14 mouse cellular contexts compared by ENCODE assay signal in the genomic region with DNA sequence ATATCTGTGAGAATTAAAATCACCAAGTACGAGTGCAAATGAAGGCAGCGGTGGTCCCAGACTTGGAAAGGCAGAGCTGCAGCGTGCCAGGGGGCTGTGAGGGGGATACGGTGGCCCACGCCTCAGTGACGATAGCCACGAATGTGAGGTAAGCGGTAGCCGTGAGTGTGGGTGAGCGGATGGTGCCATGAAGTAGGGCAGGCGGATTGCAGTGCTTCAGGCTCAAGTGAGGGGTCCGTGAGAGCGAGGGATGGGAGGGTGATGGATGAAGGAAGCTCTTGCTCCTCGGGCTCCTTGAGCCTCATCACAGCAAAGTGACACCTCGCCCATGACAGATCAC. TPM values are rescaled to one million over a fixed set of nuclear protein-coding genes. Genes with fewer than 3 reads are reported as not detected.
DNase-seq lines count a peak whose midpoint lies in the region; ATAC-seq and TF ChIP-seq lines count a peak whose summit lies in the region.
"Had no signal": no experiment of that assay in that cellular context is flagged by ENCODE, and none has a peak within 500 bp of the region (broad histone marks: within the 10 kb centered on the region; RNA-seq: fewer than 3 reads in every experiment).

No protein-coding gene starts in this region.

- peak overlapping the region; percentile 78 for H3K27ac ChIP-seq in heart, embryonic 13.5 days (replicated peaks)
- H3K27ac ChIP-seq in lung, embryonic 16.5 days (ENCODE audit: low read length): no peak overlapping the region
- 0 out of 2 replicates have a peak overlapping the region, but pooled peaks have one; percentile 1 for H3K27ac ChIP-seq in cortical plate, adult 2 months (ENCODE audit: insufficient read depth, low read length)
- peak overlapping the region; percentile 91 for H3K27ac ChIP-seq in small intestine, adult 2 months (ENCODE audit: insufficient read depth, low read depth, low read length)

- H3K9me3 ChIP-seq in heart, embryonic 13.5 days: no peaks in the 10 kb centered on the region
- H3K9me3 ChIP-seq in lung, embryonic 16.5 days (ENCODE audit: control insufficient read depth, low read length): no peaks in the 10 kb centered on the region
- H3K9me3 ChIP-seq: limb, embryonic 15.5 days had no signal

- peaks cover 35% of the 10 kb centered on the region for H3K4me1 ChIP-seq in heart, embryonic 13.5 days
- H3K4me1 ChIP-seq in lung, embryonic 16.5 days (replicated peaks; ENCODE audit: control insufficient read depth, insufficient read depth, low read length): peaks cover 9% of the 10 kb centered on the region; the same call in 1 of the 2 replicates
- H3K4me1 ChIP-seq in cortical plate, adult 2 months (ENCODE audit: control insufficient read depth, insufficient read depth, low read length): peaks cover 5% of the 10 kb centered on the region; the same call in 1 of the 2 replicates
- H3K4me1 ChIP-seq in small intestine, adult 2 months (ENCODE audit: control insufficient read depth, insufficient read depth, insufficient read length, low read length): peaks cover 19% of the 10 kb centered on the region
- H3K4me1 ChIP-seq: limb, embryonic 15.5 days had no signal

- ATAC-seq in heart, embryonic 13.5 days (ENCODE audit: extremely low read depth, insufficient number of reproducible peaks, low FRiP score, low TSS enrichment): no peak
- ATAC-seq in lung, embryonic 16.5 days (ENCODE audit: low read depth): 0 out of 2 replicates have a peak, but pooled peaks have one; percentile 10

- WGBS in heart, embryonic 13.5 days: 33% methylated on average over 15 of the region's 15 CpGs
- WGBS in lung, embryonic 16.5 days: 71% methylated on average over 15 of the region's 15 CpGs
- 80% methylated on average over 15 of the region's 15 CpGs for WGBS in small intestine, adult 2 months

- TF ChIP-seq POLR2A in cortical plate, adult 2 months (IDR thresholded peaks at IDR 0.05; ENCODE audit: extremely low read depth, insufficient read depth, low read length): no peak
- TF ChIP-seq POLR2A in small intestine, adult 2 months (IDR thresholded peaks at IDR 0.05; ENCODE audit: low read depth, low read length): no peak

- intact Hi-C loops in heart, postnatal 36 days (cut with DNase I): no loop called here

- H3K27me3 ChIP-seq in heart, embryonic 13.5 days (replicated peaks): no peaks in the 10 kb centered on the region
- no peaks in the 10 kb centered on the region for H3K27me3 ChIP-seq in lung, embryonic 16.5 days (ENCODE audit: control insufficient read depth, insufficient read depth, low read depth, low read length)
- H3K27me3 ChIP-seq in small intestine, adult 2 months (ENCODE audit: control insufficient read depth, insufficient read depth, low read length): no peaks in the 10 kb centered on the region
- H3K27me3 ChIP-seq: limb, embryonic 15.5 days had no signal

- peak overlapping the region; percentile 58 for H3K4me2 ChIP-seq in heart, embryonic 13.5 days
- no peak overlapping the region for H3K4me2 ChIP-seq in lung, embryonic 16.5 days (ENCODE audit: low read depth, low read length)
- H3K4me2 ChIP-seq: limb, embryonic 15.5 days had no signal

- no peak for TF ChIP-seq CTCF in cortical plate, adult 2 months (IDR thresholded peaks at IDR 0.05; ENCODE audit: extremely low read depth, insufficient read depth, low read length)
- no peak for TF ChIP-seq CTCF in small intestine, adult 2 months (IDR thresholded peaks at IDR 0.05; ENCODE audit: extremely low read depth, insufficient read length, insufficient replicate concordance, low read depth, low read length)

- peak overlapping the region; percentile 10; the same call in 1 of the 2 replicates for H3K4me3 ChIP-seq in heart, embryonic 13.5 days
- H3K4me3 ChIP-seq in lung, embryonic 16.5 days (ENCODE audit: low read length): no peak overlapping the region
- no peak overlapping the region for H3K4me3 ChIP-seq in cortical plate, adult 2 months (ENCODE audit: insufficient read depth, low read length)
- H3K4me3 ChIP-seq in small intestine, adult 2 months (ENCODE audit: low read depth, low read length): 0 out of 2 replicates have a peak overlapping the region, but pooled peaks have one; percentile 2
- H3K4me3 ChIP-seq: limb, embryonic 15.5 days had no signal

- H3K9ac ChIP-seq in heart, embryonic 13.5 days: no peak overlapping the region; the same call in 1 of the 2 replicates
- no peak overlapping the region for H3K9ac ChIP-seq in lung, embryonic 16.5 days (ENCODE audit: low read length)
- H3K9ac ChIP-seq: limb, embryonic 15.5 days had no signal

- DNase-seq in heart, postnatal 36 days: no peak
- no peak for DNase-seq in lung, postnatal 25 days (ENCODE audit: low spot score)
- DNase-seq in layer of hippocampus, postnatal 36 days: no peak
- no peak for DNase-seq in kidney, adult 18-20 months
- DNase-seq: adrenal gland, postnatal 36 days; thymus, adult 18-20 months had no signal

- peaks cover 80% of the 10 kb centered on the region for H3K36me3 ChIP-seq in heart, embryonic 13.5 days
- H3K36me3 ChIP-seq in lung, embryonic 16.5 days (ENCODE audit: control insufficient read depth, insufficient read depth, low read length): peaks cover 20% of the 10 kb centered on the region
- peaks cover 63% of the 10 kb centered on the region for H3K36me3 ChIP-seq in small intestine, adult 2 months (ENCODE audit: control insufficient read depth, insufficient read depth, low read length)

RNA-seq across cellular contexts. Expression of gene Dhcr24, which starts 21.0 kb away (rescaled TPM):
- 3.5 and 3.8 TPM in 2 replicates for polyA plus RNA-seq in heart, embryonic 13.5 days (2015; fragmentation: Nextera tagmentation; extraction: Ambion mirVana)
- 1 to 10 TPM; 1.4 to 2.3 TPM for total RNA-seq in heart, postnatal 36 days (2021)
- polyA plus RNA-seq in lung, embryonic 16.5 days (2015; fragmentation: Nextera tagmentation; extraction: Ambion mirVana): 2.0 and 2.9 TPM in 2 replicates
- 95.3 and 97.6 TPM in 2 replicates for polyA plus RNA-seq in cortical plate, adult 2 months (2012; rRNA removed)
- 61.3 and 205 TPM in 2 replicates for polyA plus RNA-seq in small intestine, adult 2 months (2012; rRNA removed)
- total RNA-seq in layer of hippocampus, postnatal 36 days (2021): 10 to 100 TPM; 58.8 to 61.0 TPM

RNA-seq across cellular contexts. Expression of gene Lexm, which starts 35.2 kb away (rescaled TPM):
- polyA plus RNA-seq in heart, embryonic 13.5 days (2015; fragmentation: Nextera tagmentation; extraction: Ambion mirVana): 0.50 and 0.52 TPM in 2 replicates
- not detected for total RNA-seq in heart, postnatal 36 days (2021)
- not detected in 2 replicates for polyA plus RNA-seq in lung, embryonic 16.5 days (2015; fragmentation: Nextera tagmentation; extraction: Ambion mirVana)
- polyA plus RNA-seq in cortical plate, adult 2 months (2012; rRNA removed): 0.08 and 0.11 TPM in 2 replicates
- polyA plus RNA-seq in small intestine, adult 2 months (2012; rRNA removed): not detected in 2 replicates
- not detected for total RNA-seq in layer of hippocampus, postnatal 36 days (2021)
- total RNA-seq: adrenal gland, postnatal 36 days; common myeloid progenitor, adult 5-6 weeks; hematopoietic stem cell, adult 5-6 weeks had no signal
- polyA plus RNA-seq: large intestine, adult 2 months; limb, embryonic 15.5 days had no signal

RNA-seq across cellular contexts. Expression of gene Ttc22, which starts 40.4 kb away (rescaled TPM):
- 0.43 and 0.74 TPM in 2 replicates for polyA plus RNA-seq in heart, embryonic 13.5 days (2015; fragmentation: Nextera tagmentation; extraction: Ambion mirVana)
- total RNA-seq in heart, postnatal 36 days (2021): not detected
- polyA plus RNA-seq in lung, embryonic 16.5 days (2015; fragmentation: Nextera tagmentation; extraction: Ambion mirVana): 1.2 and 1.8 TPM in 2 replicates
- 1.3 and 1.9 TPM in 2 replicates for polyA plus RNA-seq in cortical plate, adult 2 months (2012; rRNA removed)
- polyA plus RNA-seq in small intestine, adult 2 months (2012; rRNA removed): 58.0 and 112 TPM in 2 replicates
- under 1 TPM; 0.51 to 0.60 TPM for total RNA-seq in layer of hippocampus, postnatal 36 days (2021)
- total RNA-seq: adrenal gland, postnatal 36 days; common myeloid progenitor, adult 5-6 weeks; hematopoietic stem cell, adult 5-6 weeks had no signal

Comparison
In these comparisons a context has a peak if more than half of its experiments do, and no peak if none do; other contexts are left out.
1. H3K4me3 ChIP-seq: peak in heart, embryonic 13.5 days (single experiment) and small intestine, adult 2 months (single experiment); none in lung, embryonic 16.5 days (single experiment) and cortical plate, adult 2 months (single experiment).
2. RNA of gene Dhcr24, which starts 21.0 kb away (polyA plus RNA-seq): 61.3 to 205 TPM in small intestine, adult 2 months and 95.3 to 97.6 TPM in cortical plate, adult 2 months; 3.5 to 3.8 TPM in heart, embryonic 13.5 days and 2.0 to 2.9 TPM in lung, embryonic 16.5 days; every median in the first group is over 10 times any median in the second.
3. RNA of gene Ttc22, which starts 40.4 kb away (polyA plus RNA-seq): 58.0 to 112 TPM in small intestine, adult 2 months; 1.3 to 1.9 TPM in cortical plate, adult 2 months, 1.2 to 1.8 TPM in lung, embryonic 16.5 days and 0.43 to 0.74 TPM in heart, embryonic 13.5 days; every median in the first group is over 10 times any median in the second.